Mouse (Mus musculus): Measurements from ENCODE around the gene Gm14214.
A peak's percentile ranks its signal among the peaks of the same experiment; 100 is the strongest.

Gene Gm14214

GRCm38 (mm10) chr2:154769930-154770329 lies at the start of gene Gm14214:
Gene Gm14214 (minus strand): TSS chr2:154770030.
- DNase-seq (ENCODE audit: low read depth, low spot score): no peak

DNA sequence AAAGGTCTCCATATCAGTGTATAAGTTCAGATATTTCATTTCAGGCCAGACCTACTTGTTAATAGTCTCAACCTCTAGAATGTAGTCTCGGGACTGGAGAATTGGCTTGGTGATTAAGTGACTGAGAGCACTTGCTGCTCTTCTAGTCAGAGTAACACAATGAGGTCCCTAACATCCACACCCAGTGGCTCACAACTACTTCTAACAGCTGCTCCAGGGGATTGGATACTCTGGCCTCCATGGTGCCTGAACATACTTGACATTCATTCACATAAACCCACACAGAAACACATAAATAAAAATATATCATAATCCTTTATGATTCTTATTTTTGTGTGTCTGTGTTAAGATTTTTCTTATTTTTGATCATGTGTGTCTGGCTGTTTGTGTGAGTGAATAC lies 48.8 kb upstream of the Gm14214 start:
- DNase-seq (ENCODE audit: low read depth, low spot score): no peak

GRCm38 (mm10) chr2:154817788-154818187 lies 48.0 kb upstream of the Gm14214 start:
- no peak for DNase-seq (ENCODE audit: low read depth, low spot score)

DNA sequence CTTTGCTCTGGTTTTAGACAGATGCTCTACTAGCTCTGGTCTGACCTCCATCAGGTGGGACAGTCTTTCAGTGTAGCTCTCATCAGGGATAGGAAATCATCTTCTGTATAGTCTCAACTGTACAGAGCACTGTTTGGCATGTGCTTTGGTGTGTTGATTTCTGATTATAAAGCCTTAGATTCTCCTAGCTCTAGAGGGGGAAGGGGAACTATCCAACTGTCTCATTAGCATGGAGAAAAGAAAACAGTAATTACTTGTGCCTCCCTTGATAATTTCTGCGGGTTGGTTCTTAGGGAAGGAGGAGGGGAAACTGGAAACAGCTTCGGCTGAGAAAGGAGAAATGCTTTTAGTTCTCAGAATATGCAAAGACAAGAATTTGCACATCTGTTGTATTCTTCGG lies 47.3 kb upstream of the Gm14214 start:
- no peak for DNase-seq (ENCODE audit: low read depth, low spot score)

GRCm38 (mm10) chr2:154813426-154813825 lies 43.6 kb upstream of the Gm14214 start:
- no peak for DNase-seq (ENCODE audit: low read depth, low spot score)

GRCm38 (mm10) chr2:154810821-154811220 lies 41.0 kb upstream of the Gm14214 start:
- DNase-seq (ENCODE audit: low read depth, low spot score): no peak

DNA sequence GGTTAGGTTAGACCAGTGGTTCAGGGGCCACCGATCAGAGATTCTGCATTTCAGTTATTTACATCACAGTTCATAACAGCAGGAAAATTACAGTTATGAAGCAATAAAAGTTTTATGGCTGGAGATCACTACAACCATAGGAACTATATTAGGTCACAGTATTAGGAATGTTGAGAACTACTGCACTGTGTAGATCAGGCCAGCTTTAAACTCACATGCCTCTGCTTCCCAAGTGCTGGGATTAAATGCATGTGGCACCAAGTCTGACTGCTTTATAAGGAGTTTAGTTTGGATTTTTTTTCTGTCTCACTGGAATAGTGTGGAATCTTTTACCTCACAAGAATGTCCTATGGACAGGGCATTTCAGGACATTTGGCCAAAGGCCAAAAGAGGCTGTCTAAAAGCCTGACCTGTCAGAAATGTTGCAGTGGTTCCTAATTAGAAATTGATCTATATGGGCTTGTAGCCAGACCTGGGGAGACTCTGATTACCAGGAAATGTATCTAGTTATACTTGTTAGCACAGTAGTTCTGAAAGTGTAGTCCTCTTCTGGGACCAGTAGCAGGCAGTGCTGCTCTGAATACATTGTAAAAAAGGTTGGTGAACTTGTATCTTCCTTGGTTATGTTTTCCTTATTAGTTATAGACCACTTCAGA lies 39.4 kb upstream of the Gm14214 start:
- no peak for DNase-seq (ENCODE audit: low read depth, low spot score)

DNA sequence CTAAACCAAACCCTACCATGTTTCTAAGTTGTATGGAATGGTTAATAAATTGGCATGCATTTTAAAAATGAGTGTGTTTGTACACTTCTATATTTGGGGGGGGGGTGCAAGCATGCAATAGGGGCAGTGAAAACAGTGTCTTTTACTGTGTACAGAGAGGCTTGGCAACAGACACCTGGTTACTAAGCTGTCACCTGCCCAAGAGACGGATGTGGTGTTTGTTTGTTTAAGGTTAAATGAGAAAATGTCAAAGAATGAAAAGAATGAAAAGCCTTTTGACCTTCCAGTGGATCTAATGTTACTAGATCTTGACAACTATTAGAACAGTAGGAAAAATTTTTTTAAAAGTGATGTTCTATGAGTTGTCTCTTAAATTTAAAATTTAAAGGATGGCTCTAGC lies 37.9 kb upstream of the Gm14214 start:
- no peak for DNase-seq (ENCODE audit: low read depth, low spot score)

- no peak for DNase-seq (ENCODE audit: low read depth, low spot score)
Measured at GRCm38 (mm10) chr2:154803845-154804244, 34.0 kb upstream of the Gm14214 start.

GRCm38 (mm10) chr2:154803372-154803771 lies 33.5 kb upstream of the Gm14214 start:
- DNase-seq (ENCODE audit: low read depth, low spot score): no peak

GRCm38 (mm10) chr2:154791661-154792642 lies 22.1 kb upstream of the Gm14214 start:
- DNase-seq (ENCODE audit: low read depth, low spot score): no peak

DNA sequence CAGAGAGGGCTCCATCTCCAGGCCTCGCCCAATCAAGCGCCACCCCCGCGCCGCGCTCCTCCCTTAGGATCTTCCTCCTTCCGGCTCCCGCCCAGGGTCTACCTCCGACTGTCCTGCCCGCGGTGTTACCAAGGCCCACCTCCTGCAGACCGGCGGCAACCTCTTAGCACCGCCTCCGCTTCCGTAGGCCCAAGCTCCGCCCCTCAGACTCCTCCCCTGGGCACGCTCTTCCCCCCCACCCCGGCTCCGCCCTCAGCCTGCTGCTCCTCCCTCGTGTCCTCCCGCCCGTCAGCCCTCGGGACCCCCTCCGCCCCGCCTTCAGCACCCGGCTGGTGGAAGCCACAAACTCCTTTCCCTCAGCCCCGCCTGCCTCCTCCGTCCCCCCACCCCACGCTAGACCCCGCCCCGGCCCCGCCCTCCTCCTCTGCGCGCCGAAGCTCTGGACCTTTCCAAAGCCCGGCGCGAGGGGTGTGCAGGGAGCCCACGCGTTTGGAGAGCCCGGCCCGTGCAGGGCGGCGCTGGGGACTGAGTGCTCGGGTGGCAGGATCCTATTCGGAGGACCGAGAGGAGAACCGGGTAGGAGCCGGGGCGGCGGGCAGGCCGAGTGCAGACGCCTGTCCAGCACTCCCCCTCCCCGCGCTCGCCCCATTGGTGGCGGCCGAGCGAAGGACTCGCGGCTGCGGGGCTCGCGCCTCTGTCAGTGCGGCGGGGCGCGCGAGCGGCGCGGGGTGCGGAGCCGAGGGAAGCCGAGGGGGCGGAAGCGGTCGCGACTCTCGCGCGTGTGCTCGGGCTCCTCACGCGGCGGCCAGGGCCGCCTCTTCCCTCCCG lies 21.0 kb upstream of the Gm14214 start, which contains the start of the genes Raly and a:
TSS of gene Raly (plus strand) at position 441 of the 828 bp plus-strand sequence.
TSS of gene a (plus strand) at position 747 of the 828 bp plus-strand sequence.
- peak; percentile 97 for DNase-seq (ENCODE audit: low read depth, low spot score)

- no peak for DNase-seq (ENCODE audit: low read depth, low spot score)
Measured at GRCm38 (mm10) chr2:154789977-154790655, 20.3 kb upstream of the Gm14214 start.

DNA sequence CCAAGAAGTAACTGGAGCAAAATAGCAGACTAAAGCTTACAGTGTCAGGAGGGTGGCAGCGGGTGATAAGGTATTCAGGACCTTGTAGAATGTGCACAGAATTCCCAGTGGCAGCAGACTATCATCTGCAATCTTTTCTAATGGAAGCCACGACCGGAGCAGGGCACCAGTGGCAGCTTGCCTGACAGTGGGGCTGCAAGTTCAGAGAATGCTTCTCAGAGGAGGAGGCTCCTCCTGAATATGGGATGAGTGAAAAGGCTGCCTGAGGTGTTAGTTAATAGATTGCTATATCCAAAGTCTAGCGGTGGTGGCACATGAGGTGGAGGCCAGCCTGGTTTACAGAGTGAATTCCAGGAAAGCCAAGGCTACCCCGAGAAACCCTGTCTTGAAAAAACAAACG lies 19.6 kb upstream of the Gm14214 start:
- no peak for DNase-seq (ENCODE audit: low read depth, low spot score)

GRCm38 (mm10) chr2:154786776-154787175 lies 16.9 kb upstream of the Gm14214 start:
- no peak for DNase-seq (ENCODE audit: low read depth, low spot score)

- DNase-seq (ENCODE audit: low read depth, low spot score): no peak
Measured at GRCm38 (mm10) chr2:154786187-154786586, 16.4 kb upstream of the Gm14214 start.

DNA sequence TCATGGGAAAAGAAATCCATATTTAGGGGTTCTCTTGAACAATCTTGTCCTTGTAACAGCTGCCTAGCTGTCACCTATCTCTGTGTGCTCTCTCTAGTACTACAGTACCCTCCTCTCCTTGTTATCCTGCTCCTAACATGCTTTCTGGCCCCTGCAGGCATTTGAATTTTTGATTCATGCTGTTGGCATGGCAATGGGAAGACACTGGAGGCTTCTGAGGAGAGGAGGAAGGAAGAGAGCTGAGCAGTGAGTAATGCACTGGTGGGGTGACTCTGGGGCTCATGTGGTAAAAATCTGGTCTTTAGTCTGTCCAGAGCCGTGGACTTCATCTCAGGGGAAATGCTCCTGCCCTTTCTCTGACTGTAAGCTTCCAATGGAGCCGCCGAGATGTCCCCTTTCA lies 15.5 kb upstream of the Gm14214 start:
- no peak for DNase-seq (ENCODE audit: low read depth, low spot score)

GRCm38 (mm10) chr2:154782856-154783650 lies 13.2 kb upstream of the Gm14214 start:
- DNase-seq (ENCODE audit: low read depth, low spot score): no peak

DNA sequence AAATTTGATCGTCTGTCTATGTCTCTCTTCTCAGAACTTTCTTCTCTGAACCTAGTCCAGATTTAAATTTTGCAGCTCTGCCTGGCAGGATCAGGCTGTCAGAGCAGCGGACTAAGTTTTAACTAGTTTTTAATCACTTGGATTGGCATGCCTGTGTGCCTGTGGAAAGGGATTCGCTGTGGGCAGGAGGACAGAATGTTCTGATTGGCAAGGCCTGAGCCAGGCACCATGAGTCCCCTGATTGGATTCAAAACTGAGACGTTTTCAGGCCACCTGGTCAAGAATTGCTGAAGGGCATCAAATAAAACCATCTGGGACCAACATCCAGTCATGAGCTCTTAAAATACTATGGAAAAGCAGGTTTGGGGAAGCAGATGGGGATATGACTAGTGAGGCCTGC lies 12.5 kb upstream of the Gm14214 start:
- no peak for DNase-seq (ENCODE audit: low read depth, low spot score)

- DNase-seq (ENCODE audit: low read depth, low spot score): peak; percentile 52
Measured at GRCm38 (mm10) chr2:154779648-154780047, 9.8 kb upstream of the Gm14214 start.

Measured in retina, adult 2 months (tissue).